Mouse (Mus musculus): ENCODE results near the gene Pecr. TPM values are rescaled to one million over a fixed set of nuclear protein-coding genes. Genes with fewer than 3 reads are reported as not detected.
A peak's percentile ranks its signal among the peaks of the same experiment; 100 is the strongest.

Gene Pecr
- total RNA-seq, 2 experiments from 2014 or later, result 10.1 to 14.8 TPM

- ATAC-seq (replicated peaks; ENCODE audit: poor library complexity, severe bottlenecking), result peak; percentile 59
These were observed 73.1 kb downstream of the Pecr start for GRCm38 (mm10) chr1:72210803-72211679.

Other genes starting within 250 kb of the Pecr start
- gene Mreg, start 72.0 kb downstream of the Pecr start, total RNA-seq (2014; fragmentation: Nextera tagmentation), result 1.1 and 1.5 TPM in 2 replicates
- 0.73 and 0.93 TPM in 2 replicates for gene Mreg, start 72.0 kb downstream of the Pecr start, total RNA-seq (2017)
- gene Tmem169, start 55 bp upstream of the Pecr start, total RNA-seq (2014; fragmentation: Nextera tagmentation), result not detected in 2 replicates
- 0.22 TPM in 1 of 2 replicates, not detected in the other for gene Tmem169, start 55 bp upstream of the Pecr start, total RNA-seq (2017)
- 1.8 TPM in 2 replicates for gene Xrcc5, start 23.1 kb upstream of the Pecr start, total RNA-seq (2014; fragmentation: Nextera tagmentation)
- 6.5 and 8.1 TPM in 2 replicates for gene Xrcc5, start 23.1 kb upstream of the Pecr start, total RNA-seq (2017)

Data from granulocyte monocyte progenitor cell, adult 5-6 weeks (primary cell).